ENCODE assay signal across 8 mouse cellular contexts in genomic region chr17:71561631-71562030, GRCm38 (mm10). TPM values are rescaled to one million over a fixed set of nuclear protein-coding genes. Genes with fewer than 3 reads are reported as not detected.
DNase-seq lines count a peak whose midpoint lies in the region; ATAC-seq and TF ChIP-seq lines count a peak whose summit lies in the region.
"Had no signal": no experiment of that assay in that cellular context is flagged by ENCODE, and none has a peak within 500 bp of the region (broad histone marks: within the 10 kb centered on the region; RNA-seq: fewer than 3 reads in every experiment).

No protein-coding gene starts in this region.

- peak; percentile 40 for DNase-seq in kidney, adult 2 months
- DNase-seq in kidney, adult 18-20 months: no peak
- peak; percentile 33 for DNase-seq in urinary bladder, postnatal 25 days (ENCODE audit: low spot score)
- DNase-seq in urinary bladder, postnatal 36 days (ENCODE audit: low spot score in 2 of 2): no peak
- DNase-seq in c-Kit-positive CD71-positive TER-119-positive erythroid progenitor cells, embryonic 14.5 days (ENCODE audit: low spot score): peak; percentile 26
- DNase-seq in left cerebral cortex, postnatal 14 days (ENCODE audit: low spot score in 2 of 2): peak; percentile 26 to 62
- DNase-seq in stomach, postnatal 0 days (ENCODE audit: low spot score): no peak

- no peak for TF ChIP-seq EP300 in stomach, postnatal 0 days (optimal IDR thresholded peaks at IDR 0.05)

- ATAC-seq in stomach, postnatal 0 days (ENCODE audit: low FRiP score, low TSS enrichment): no peak

- H3K27me3 ChIP-seq in kidney, adult 2 months (replicated peaks; ENCODE audit: control insufficient read depth, insufficient read depth, low read length): no peaks in the 10 kb centered on the region
- no peaks in the 10 kb centered on the region for H3K27me3 ChIP-seq in stomach, postnatal 0 days (ENCODE audit: control insufficient read depth, insufficient read depth, low read length)
- H3K27me3 ChIP-seq: hindbrain, embryonic 15.5 days had no signal

- H3K9me3 ChIP-seq in stomach, postnatal 0 days (ENCODE audit: control insufficient read depth, low read length): no peaks in the 10 kb centered on the region
- H3K9me3 ChIP-seq: hindbrain, embryonic 15.5 days had no signal

- TF ChIP-seq POLR2A in kidney, adult 2 months (IDR thresholded peaks at IDR 0.05; ENCODE audit: low read depth, low read length): no peak

- H3K36me3 ChIP-seq in kidney, adult 2 months (ENCODE audit: control insufficient read depth, insufficient read depth, low read length): no peaks in the 10 kb centered on the region
- H3K36me3 ChIP-seq in stomach, postnatal 0 days (ENCODE audit: control insufficient read depth, insufficient read depth, low read length): no peaks in the 10 kb centered on the region
- H3K36me3 ChIP-seq: hindbrain, embryonic 15.5 days had no signal

- H3K27ac ChIP-seq in kidney, adult 2 months (ENCODE audit: insufficient read depth, low read depth, low read length): no peak overlapping the region
- no peak overlapping the region for H3K27ac ChIP-seq in stomach, postnatal 0 days (replicated peaks)
- H3K27ac ChIP-seq: hindbrain, embryonic 15.5 days had no signal

- H3K4me1 ChIP-seq in kidney, adult 2 months (ENCODE audit: control insufficient read depth, insufficient read depth, low read length): no peaks in the 10 kb centered on the region
- no peaks in the 10 kb centered on the region for H3K4me1 ChIP-seq in stomach, postnatal 0 days (replicated peaks; ENCODE audit: control insufficient read depth, insufficient read depth)
- H3K4me1 ChIP-seq: hindbrain, embryonic 15.5 days had no signal

- TF ChIP-seq CTCF in kidney, adult 2 months (conservative IDR thresholded peaks at IDR 0.05; ENCODE audit: insufficient read depth, insufficient read length, low read depth, low read length): no peak
- peak; percentile 73 for TF ChIP-seq CTCF in stomach, postnatal 0 days (IDR thresholded peaks at IDR 0.05; ENCODE audit: low read depth)

- no peak overlapping the region for H3K9ac ChIP-seq in stomach, postnatal 0 days (ENCODE audit: low read length)
- H3K9ac ChIP-seq: hindbrain, embryonic 15.5 days had no signal

- no peak overlapping the region for H3K4me3 ChIP-seq in kidney, adult 2 months (ENCODE audit: insufficient read depth, low read depth, low read length)
- no peak overlapping the region for H3K4me3 ChIP-seq in stomach, postnatal 0 days (ENCODE audit: low read depth, low read length)
- H3K4me3 ChIP-seq: hindbrain, embryonic 15.5 days had no signal

- intact Hi-C loops in left cerebral cortex, postnatal 14 days (cut with DNase I): no loop called here

- no peak overlapping the region for H3K4me2 ChIP-seq in stomach, postnatal 0 days (replicated peaks; ENCODE audit: low read depth)
- H3K4me2 ChIP-seq: hindbrain, embryonic 15.5 days had no signal

RNA-seq across cellular contexts. Expression of gene Spdya, which starts 9.8 kb away (rescaled TPM):
- 0.08 TPM in 1 of 2 replicates, not detected in the other for polyA plus RNA-seq in kidney, adult 2 months (2012; rRNA removed)
- total RNA-seq in left cerebral cortex, postnatal 14 days (2021): 1 to 10 TPM; 1.1 to 1.4 TPM
- polyA plus RNA-seq in stomach, postnatal 0 days (2015; fragmentation: Nextera tagmentation; extraction: Ambion mirVana): 0.62 and 1.0 TPM in 2 replicates

RNA-seq across cellular contexts. Expression of gene Ndc80, which starts 35.0 kb away (rescaled TPM):
- 0.03 TPM in 1 of 2 replicates, not detected in the other for polyA plus RNA-seq in kidney, adult 2 months (2012; rRNA removed)
- total RNA-seq in left cerebral cortex, postnatal 14 days (2021): 1 to 10 TPM; 1.0 to 1.3 TPM
- polyA plus RNA-seq in stomach, postnatal 0 days (2015; fragmentation: Nextera tagmentation; extraction: Ambion mirVana): 9.6 and 11.3 TPM in 2 replicates

RNA-seq across cellular contexts. Expression of gene Wdr43, which starts 54.1 kb away (rescaled TPM):
- polyA plus RNA-seq in kidney, adult 2 months (2012; rRNA removed): 5.0 and 6.5 TPM in 2 replicates
- 10 to 100 TPM; 24.3 TPM for total RNA-seq in left cerebral cortex, postnatal 14 days (2021)
- 28.0 and 30.6 TPM in 2 replicates for polyA plus RNA-seq in stomach, postnatal 0 days (2015; fragmentation: Nextera tagmentation; extraction: Ambion mirVana)

Comparison
In these comparisons a context has a peak if more than half of its experiments do, and no peak if none do; other contexts are left out.
1. DNase-seq: peak in kidney, adult 2 months (single experiment), urinary bladder, postnatal 25 days (single experiment), c-Kit-positive CD71-positive TER-119-positive erythroid progenitor cells, embryonic 14.5 days (single experiment) and left cerebral cortex, postnatal 14 days (2 of 2); none in kidney, adult 18-20 months (single experiment), urinary bladder, postnatal 36 days (0 of 2) and stomach, postnatal 0 days (single experiment).
2. RNA of gene Ndc80, which starts 35.0 kb away (polyA plus RNA-seq): 9.6 to 11.3 TPM in stomach, postnatal 0 days; 0.03 TPM in kidney, adult 2 months; every median in the first group is over 10 times any median in the second.